Mouse (Mus musculus): ENCODE measurements around the gene Ccdc148.

The Ccdc148 gene

GRCm38 (mm10) chr2:59160605-59160963 is at the start of gene Ccdc148, which contains the start of gene Pkp4:
TSS of gene Ccdc148 (minus strand) at chr2:59160683.
TSS of gene Pkp4 (plus strand) at chr2:59160850.
- peak; percentile 31 for DNase-seq (ENCODE audit: extremely low read depth, low read depth, low spot score)

DNA sequence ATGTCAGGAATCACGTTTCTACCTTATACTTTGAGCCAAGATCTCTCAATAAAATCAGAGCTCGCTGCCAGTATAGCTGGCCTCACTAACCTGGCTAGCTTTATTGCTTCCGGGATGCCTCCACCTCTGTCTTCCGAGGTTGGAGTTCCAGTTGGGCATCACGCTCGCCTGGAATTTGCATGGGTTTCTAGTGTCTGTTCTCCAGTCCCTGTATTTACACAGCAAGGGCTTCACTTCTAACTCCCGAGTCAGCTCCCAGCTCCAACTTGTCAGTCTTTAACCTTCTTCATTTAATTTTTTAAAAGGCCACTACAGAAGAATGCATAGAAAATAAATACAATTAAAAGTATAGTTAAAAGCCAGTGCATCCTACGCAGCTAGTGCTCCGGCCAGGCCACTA is 47.8 kb upstream of the Ccdc148 start:
- no peak for DNase-seq (ENCODE audit: extremely low read depth, low read depth, low spot score)

- no peak for DNase-seq (ENCODE audit: extremely low read depth, low read depth, low spot score)
These were observed 47.2 kb upstream of the Ccdc148 start for GRCm38 (mm10) chr2:59207725-59208124.

DNA sequence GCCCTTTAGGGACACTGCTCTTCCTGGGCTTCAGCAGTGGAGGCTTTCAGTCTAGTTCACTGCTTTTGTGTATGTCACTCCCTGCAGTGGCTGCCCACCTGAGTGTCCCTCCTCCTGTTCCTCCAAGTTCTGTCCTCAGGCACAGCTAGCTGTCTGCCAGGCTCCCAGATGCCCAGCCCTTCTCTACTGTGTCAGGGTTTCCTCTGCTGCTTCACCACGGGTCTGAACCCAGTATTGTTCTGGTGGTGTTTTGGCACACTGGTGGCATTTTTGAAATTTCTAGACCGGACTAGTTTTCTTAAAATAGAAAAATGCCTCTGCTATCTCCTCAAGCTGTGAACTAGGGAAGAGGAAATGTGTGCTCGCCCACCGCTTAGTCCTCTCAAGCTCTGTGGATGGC is 46.8 kb upstream of the Ccdc148 start:
- no peak for DNase-seq (ENCODE audit: extremely low read depth, low read depth, low spot score)

- DNase-seq (ENCODE audit: extremely low read depth, low read depth, low spot score): no peak
These were observed 45.7 kb upstream of the Ccdc148 start for GRCm38 (mm10) chr2:59206190-59206589.

DNA sequence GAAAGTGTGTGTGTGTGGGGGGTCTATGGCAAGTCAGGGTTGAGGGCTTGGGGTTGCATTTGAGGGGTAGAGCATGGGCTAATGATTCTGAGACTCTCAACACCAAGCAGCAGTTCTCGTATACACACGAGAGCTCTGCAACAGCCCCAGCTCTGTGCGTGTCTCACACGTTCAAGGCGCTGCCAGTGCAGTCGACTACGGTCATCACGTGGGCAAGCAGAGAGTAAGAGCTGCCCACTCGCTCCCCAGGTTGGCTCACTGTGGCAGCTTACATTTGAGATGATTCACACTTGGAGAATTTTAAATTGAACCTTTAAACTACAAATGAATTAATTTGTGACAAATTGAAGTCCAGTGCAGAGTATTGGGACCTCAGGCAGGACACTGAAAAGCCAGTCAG is 44.6 kb upstream of the Ccdc148 start:
- no peak for DNase-seq (ENCODE audit: extremely low read depth, low read depth, low spot score)

- DNase-seq (ENCODE audit: extremely low read depth, low read depth, low spot score): no peak
These were observed 43.3 kb upstream of the Ccdc148 start for GRCm38 (mm10) chr2:59203627-59204425.

GRCm38 (mm10) chr2:59202930-59203329 is 42.4 kb upstream of the Ccdc148 start:
- DNase-seq (ENCODE audit: extremely low read depth, low read depth, low spot score): no peak

GRCm38 (mm10) chr2:59200511-59200910 is 40.0 kb upstream of the Ccdc148 start:
- no peak for DNase-seq (ENCODE audit: extremely low read depth, low read depth, low spot score)

GRCm38 (mm10) chr2:59199476-59199976 is 39.0 kb upstream of the Ccdc148 start:
- no peak for DNase-seq (ENCODE audit: extremely low read depth, low read depth, low spot score)

DNA sequence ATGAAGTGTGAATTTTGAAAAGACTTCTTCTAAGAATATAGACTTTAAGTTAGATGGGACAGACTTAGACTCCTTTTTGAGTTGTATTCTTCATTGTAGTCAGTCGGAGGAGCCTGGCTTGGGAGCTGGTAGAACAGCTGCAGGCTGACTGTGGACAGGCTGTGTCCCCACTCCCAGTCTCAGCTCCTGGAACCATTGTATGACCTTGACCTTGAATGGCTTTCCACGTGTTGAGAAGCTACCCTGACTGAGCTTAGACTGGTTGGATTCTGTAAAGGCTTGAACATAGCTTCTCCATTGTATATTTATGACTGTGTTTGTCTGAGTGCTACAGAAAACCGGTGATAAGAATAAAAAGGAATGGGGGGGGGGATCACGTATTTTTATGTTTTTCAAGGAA is 36.7 kb upstream of the Ccdc148 start:
- no peak for DNase-seq (ENCODE audit: extremely low read depth, low read depth, low spot score)

DNA sequence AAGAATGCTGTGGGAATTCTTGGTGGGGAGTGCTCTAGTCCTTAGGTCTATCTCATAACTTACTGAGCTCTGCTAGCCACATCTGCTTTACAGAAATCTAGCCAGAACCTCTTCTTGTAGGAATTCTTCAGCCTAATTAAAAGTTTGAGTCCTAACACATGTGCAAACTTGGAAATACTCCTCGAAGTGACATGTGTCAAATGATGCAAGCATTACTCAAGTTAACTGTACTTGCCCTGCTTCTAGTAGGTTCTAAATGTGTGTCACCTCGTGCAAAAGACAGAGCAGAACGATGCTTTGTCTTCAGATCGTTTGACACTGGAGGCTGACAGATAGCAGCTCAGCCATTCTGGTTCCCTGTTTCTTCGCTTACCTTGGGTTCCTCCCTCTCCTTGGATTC is 32.6 kb upstream of the Ccdc148 start:
- no peak for DNase-seq (ENCODE audit: extremely low read depth, low read depth, low spot score)

DNA sequence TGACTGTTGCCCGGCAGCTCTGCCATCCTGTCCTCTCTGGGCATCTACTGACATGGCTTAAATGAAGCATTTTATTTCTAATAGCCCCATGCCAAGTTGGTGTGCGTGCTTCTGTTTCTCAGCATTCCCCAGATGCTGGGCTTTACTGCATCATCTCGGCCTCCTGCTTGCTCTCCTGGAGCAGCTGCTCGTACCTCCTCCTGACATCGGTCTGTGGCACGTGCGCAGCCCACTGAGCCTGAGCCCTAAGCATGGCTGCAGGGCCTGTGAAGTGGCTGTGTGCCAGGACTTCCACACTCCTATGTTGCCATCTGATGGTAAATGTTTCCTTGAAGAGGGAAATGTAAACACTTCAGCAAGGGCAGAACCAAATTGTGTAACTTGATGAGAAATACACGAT is 31.0 kb upstream of the Ccdc148 start:
- DNase-seq (ENCODE audit: extremely low read depth, low read depth, low spot score): no peak

GRCm38 (mm10) chr2:59190186-59190585 is 29.7 kb upstream of the Ccdc148 start:
- no peak for DNase-seq (ENCODE audit: extremely low read depth, low read depth, low spot score)

DNA sequence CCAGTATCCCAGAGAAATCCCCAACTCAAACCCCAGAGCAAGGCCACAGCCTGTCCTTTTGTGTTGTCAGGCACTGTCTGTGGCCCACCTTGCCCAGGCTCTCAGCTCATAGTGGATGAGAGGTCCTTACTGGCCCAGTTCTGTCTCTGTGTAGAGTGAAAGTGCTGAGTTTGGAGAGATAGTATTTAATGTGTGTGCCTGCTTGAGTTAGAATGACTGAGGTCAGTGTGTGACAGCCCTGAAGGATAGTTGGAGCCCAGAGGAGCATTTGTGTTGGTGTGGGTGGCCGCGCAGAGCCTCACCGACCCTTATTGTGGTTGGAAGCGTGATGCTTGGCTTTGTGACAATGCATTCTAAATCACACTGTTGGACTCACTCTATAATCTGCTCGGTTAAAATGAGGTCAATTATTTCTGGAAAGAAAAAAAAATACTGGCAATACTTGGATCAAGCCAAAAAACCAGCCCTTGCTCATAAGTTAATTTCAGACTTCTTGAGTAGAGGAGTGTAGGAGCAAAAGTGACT is 29.2 kb upstream of the Ccdc148 start:
- no peak for DNase-seq (ENCODE audit: extremely low read depth, low read depth, low spot score)

DNA sequence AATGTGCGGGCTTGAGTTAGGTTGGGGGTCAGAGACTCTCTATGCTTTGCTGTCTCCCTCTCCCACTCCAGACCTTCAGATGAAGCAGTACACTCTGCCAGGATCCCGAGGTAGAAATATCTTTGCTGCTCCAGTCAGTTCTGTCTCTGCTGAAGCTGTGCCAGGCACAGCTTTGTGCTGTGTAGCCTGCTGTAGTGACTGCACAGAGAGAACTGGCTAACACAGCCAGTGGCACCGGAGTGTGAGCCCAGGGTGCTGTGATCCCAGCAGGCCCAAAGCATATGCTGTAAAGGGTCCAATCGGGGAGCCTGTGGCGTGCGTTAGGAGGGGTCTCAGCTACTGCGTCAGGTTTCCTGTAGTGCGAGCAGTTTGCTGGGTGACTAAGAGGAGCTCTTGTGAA is 27.8 kb upstream of the Ccdc148 start:
- DNase-seq (ENCODE audit: extremely low read depth, low read depth, low spot score): no peak

DNA sequence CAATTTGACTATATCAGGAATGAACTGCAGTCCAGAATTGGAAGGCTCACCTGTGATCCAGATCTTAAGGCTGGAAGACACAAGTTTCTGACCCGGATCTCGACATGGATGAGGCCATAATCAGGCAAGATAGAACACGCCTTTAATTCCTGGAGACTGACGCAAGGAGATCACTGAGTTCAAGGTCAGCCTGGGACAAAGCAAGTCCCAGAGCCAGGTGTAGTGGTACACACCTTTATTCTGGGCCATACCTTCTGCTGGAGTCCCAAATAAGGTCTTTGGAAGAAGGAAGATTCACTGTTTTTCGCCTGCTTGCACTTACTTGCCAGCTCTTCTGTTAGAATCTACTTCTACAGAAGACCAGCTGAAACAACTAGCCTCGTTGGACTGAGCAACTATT is 26.5 kb upstream of the Ccdc148 start:
- no peak for DNase-seq (ENCODE audit: extremely low read depth, low read depth, low spot score)

GRCm38 (mm10) chr2:59186122-59186521 is 25.6 kb upstream of the Ccdc148 start:
- no peak for DNase-seq (ENCODE audit: extremely low read depth, low read depth, low spot score)

GRCm38 (mm10) chr2:59184107-59185064 is 23.9 kb upstream of the Ccdc148 start:
- no peak for DNase-seq (ENCODE audit: extremely low read depth, low read depth, low spot score)

GRCm38 (mm10) chr2:59183541-59183940 is 23.1 kb upstream of the Ccdc148 start:
- no peak for DNase-seq (ENCODE audit: extremely low read depth, low read depth, low spot score)

DNA sequence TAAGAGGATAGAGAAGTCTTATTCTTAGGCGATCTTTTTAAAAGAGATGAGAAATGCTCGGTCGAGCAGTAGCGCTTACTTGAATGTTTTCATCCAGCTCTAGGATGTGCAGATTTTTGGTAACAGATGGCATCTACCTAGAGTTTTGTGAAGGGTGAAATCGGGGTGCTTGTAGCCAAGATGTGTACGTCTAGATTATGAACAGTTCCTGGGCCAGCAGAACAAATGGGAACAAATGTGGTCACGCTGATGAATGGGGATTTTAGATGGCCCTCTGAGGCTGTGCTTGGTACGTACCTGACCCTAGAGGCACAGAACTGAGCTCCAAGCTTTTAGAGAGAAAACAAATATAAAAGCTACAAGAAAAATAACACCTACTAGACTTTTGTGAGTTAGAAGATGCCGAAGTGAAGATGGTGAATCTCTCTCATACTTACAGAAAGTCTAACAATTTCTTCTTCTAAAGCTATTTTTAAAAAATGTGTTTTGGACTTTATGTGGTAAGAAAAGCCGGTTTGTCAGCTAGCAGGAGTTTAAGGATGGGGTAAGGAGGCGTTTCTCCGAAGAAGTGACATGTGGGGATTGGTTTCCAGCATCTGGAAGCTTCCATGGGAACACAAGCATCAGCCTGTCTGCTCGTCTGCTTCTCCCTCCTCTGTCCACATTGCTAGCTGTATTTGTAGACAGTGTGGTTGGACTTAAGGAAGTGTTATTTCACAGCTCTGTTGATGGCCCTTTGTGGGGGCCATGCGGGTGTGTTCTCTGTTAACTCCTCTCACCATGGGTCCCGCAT is 21.0 kb upstream of the Ccdc148 start:
- DNase-seq (ENCODE audit: extremely low read depth, low read depth, low spot score): no peak

Data from fat pad, adult 2 months (tissue).